Mouse (Mus musculus) T-helper 1 cell (primary cell): ENCODE measurements around the gene Ptprr.

Experiments used
- in situ Hi-C: fragments of 300-600 bp; cut with MboI, MseI; formaldehyde crosslinking; loops from one replicate; pipeline ENCODE4 v1.15.1; 2025; ENCODE audit warnings: high pct_unique_total_duplicates

Gene Ptprr

DNA sequence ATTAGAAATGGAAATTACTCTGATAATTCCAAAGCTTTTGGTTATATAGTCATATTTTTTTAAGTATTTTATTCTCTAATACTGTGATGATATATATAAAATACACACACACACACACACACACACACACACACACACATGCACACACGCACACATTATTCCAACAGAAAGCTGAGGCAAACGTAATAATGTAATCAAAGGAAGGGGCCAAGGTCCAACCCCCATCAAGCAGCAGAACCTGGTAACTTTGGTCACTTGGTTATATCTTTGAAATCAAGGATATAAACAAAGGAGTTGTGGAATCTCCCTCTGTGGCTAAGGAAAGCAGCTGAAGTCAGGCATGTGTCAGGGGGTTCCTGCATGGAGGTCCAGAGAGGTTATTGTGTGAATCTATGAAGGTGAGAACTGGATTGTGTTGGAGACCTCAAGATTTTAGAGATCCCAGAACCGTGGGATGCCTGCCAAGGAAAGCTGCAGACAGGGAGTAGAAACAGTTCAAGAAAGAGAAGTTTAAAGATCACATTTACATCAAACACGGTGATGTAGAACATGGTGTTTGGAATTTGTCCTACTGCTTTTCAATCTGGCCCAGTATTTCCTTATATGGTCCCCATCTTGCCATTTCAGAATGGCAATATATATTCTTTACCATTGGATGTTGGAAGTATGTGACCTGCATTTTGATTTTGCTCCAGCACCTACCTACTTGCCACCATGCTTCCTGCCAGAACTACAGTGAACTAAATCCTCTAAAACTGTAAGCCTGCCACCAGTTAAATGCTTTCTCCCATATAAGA, 98.1 kb downstream of the Ptprr start:
- in situ Hi-C loops, result no loop called here

GRCm38 (mm10) chr10:116117060-116117459, 99.0 kb downstream of the Ptprr start:
- in situ Hi-C loops, result no loop called here

DNA sequence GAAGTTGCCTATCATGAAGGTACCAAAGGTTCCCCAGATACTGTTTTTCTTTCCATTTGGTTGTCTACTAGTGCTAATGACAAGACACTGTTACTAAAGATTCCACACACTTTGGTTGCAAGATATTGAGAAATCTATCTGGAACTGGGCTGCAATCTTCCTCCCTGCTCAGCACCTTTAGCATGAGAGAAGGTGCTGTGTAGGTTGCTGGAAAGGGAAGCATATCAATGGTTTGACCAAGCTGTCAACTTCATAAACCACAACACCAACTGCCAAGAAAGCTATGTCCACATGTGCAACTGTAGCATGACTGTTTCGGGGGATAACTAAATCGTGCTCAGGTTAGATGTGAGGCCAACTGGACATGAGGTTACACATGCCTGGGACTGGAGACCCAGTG, 103.5 kb downstream of the Ptprr start:
- in situ Hi-C loops, result no loop called here

- in situ Hi-C loops, result no loop called here
These were observed 105.8 kb downstream of the Ptprr start for GRCm38 (mm10) chr10:116123808-116124207.

DNA sequence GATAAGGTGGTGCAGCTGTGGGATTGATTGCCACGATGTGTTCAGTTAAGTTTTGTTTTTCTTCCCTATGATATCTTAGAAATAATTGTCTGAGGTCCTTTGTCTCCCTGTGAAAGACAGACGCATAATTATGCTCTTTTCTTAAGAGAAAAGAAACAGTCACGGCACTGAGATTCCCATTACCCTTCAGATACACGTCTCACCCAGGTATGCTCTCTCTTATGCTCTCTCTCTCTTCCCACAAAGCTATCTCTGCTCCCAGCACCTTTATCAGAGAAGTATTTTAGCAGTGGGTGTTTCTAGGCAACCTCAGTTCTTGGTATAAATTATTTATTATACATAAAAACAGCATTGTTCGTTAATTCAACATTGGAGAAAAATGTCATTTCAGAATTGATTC, 107.4 kb downstream of the Ptprr start:
- in situ Hi-C loops, result no loop called here

DNA sequence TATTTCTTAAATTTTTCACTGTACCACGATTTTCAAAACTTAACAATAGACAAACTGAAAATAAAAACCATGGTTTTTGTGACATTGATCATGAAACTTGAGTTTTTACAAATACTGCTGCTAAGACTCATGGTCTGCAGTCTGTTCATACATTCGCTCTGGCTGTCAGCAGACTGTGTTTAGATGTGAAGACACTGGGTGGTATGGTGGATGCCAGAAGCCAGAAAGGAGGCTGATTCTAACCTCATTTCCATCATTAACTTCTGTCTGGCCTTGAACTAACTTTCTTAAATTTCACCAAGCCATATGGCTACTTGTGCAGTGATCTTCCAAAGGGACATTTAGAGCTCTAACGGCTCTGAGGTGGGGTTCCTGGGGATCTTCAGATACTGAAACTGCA, 112.4 kb downstream of the Ptprr start:
- in situ Hi-C loops, result no loop called here

DNA sequence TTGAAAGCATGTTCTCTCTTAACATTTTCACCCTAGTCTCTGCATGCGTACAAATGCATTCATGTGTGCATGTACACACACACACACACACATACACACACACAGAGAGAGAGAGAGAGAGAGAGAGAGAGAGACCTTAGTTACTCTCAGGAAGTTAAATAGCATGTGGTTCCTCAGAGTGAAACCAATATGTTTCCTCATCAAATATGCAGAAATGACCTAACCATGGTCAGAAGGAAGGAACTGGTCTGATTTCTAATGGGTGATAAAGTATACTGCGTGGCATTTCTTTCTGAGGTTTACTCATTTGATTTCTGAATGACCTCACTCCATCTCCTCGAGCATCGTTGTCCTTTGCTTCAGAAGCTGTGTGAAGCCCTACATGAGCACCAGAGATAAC, 113.2 kb downstream of the Ptprr start:
- in situ Hi-C loops, result no loop called here

DNA sequence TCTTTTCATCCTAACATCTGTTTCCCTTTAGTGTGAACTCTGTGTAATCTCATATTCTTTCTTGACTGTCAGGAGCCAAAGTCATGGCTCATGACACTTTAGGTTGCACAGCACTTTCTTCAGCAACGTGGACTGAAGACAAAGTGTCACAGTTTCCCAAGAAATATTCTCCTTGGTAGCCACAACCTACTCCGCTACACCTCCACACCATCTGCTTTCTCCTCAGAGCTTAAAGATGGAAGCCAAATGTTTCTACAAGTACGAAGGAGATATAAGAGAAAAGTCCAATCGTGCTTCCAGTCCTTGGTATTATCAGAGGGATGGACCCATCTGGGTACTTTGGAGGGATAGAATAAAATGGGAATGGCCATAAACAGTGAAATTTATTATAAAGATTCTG, 114.2 kb downstream of the Ptprr start:
- in situ Hi-C loops, result no loop called here

GRCm38 (mm10) chr10:116135187-116135586, 117.2 kb downstream of the Ptprr start:
- in situ Hi-C loops, result no loop called here

- in situ Hi-C loops, result no loop called here
These were observed 122.2 kb downstream of the Ptprr start for GRCm38 (mm10) chr10:116140226-116140625.

- in situ Hi-C loops, result no loop called here
These were observed 125.7 kb downstream of the Ptprr start for GRCm38 (mm10) chr10:116143684-116144083.

DNA sequence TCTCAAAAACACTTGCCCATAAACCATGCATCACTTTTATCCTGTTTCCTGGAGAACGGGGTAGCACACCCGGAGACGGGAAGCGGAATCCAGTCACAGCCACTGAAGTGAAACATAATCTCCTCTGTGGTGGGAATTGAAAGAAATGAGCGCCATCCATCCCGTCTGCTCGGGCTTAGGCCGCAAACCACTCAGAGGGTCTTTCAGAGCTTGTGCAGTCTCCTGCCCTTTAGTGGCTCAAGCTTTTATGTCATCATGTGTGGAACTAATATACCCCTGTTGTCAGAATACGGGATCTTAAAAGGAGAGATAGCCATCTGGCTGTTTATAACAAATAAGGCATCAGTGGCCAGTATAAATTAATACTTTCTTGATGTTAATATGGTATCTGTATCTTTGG, 128.1 kb downstream of the Ptprr start:
- in situ Hi-C loops, result no loop called here

GRCm38 (mm10) chr10:116154707-116155106, 136.7 kb downstream of the Ptprr start:
- in situ Hi-C loops, result no loop called here

DNA sequence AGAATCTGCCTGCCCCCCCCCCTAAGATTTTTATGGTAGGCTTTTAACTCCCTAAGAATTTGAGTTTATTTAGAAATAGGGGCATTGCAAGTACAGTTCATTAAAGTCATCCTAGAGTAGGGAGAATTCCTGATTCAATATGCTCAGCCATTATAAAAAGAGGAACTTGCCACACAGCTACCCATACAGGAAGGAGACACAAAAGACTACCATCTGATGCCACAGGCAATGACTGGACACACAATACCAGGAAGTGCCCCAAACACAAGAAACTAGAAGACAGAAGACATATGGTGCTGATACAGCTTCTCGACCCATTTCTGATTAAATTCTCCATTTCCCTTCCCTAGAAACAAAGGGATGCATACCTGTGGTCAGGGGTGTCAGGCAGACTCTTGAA, 138.7 kb downstream of the Ptprr start:
- in situ Hi-C loops, result no loop called here

DNA sequence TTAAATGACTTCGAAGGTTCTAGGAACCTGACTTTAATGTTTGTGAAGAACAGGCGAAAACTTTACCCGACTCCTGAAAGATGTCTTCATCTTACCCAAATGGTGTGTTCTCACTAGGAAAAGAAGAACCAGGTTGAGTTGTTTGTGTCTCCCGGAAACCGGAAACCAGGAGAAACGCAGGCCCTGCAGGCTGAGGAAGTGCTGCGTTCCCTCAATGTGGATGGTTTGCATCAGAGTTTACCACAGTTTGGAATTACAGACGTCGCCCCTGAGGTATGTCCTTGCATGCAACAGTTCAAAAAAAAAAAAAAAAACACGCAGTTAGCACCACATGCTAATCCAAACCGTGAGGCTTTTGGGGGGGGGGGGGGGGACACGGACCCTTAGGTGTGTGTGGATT, 144.3 kb downstream of the Ptprr start:
- in situ Hi-C loops, result no loop called here

- in situ Hi-C loops, result no loop called here
These were observed 157.4 kb downstream of the Ptprr start for GRCm38 (mm10) chr10:116175324-116175883.

DNA sequence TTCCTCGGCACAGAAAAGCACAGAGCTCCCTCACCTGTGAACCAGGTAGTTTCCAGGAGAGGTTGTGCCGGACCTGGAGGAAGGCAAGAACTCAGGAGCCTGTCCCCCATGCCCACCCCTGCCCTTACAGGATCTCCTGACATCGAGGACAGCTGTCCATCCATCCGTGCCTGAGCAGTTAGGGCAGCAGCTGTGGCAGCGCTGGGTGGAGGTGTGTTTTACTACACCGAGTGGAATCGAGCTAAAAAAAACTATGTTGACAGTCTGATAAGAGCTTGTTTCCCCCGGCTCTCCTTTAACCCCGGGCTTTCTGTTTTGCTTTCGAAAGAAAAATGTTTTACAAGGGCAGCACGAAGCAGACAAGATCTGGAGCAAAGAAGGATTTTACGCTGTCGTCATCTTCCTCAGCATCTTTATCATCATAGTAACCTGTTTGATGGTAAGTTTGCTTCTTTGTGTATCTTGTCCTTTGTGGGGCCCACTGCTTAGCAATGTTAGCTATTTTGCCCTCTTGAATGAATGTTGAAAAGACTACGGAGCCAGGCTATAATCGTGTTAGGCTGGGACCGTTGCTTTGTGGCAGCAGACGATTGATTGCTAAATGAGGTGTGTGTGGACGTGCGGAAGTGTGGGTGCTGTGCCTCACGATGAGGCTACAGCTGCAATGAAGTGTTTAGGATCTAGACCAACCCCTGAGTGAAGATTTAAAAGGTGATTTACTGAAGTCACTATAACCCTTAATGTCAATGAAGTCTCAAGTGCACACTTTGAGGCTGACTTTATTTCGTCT, 159.6 kb downstream of the Ptprr start:
- in situ Hi-C loops, result no loop called here

DNA sequence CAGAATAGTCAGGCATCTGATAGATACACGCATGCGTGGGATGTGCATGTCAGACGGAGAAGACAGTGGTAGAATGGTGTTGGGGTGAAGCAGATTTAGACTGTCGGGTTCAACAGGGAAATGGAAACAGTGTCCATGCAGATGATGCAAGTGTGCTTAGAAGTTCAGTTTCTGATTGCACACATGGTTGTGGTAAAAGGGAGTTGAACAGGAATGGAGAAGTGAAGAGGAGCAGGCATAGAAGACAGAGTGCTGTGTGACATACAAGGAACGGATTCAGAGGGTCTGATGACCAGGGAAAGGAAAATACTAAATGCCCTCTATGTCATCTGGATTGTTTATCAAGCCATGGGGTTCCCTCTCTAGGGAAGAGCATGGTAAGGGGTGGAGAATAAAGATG, 163.2 kb downstream of the Ptprr start:
- in situ Hi-C loops, result loop anchor here (10.0 kb wide), 1 partner anchor 686 kb away; no protein-coding TSS in a partner anchor

DNA sequence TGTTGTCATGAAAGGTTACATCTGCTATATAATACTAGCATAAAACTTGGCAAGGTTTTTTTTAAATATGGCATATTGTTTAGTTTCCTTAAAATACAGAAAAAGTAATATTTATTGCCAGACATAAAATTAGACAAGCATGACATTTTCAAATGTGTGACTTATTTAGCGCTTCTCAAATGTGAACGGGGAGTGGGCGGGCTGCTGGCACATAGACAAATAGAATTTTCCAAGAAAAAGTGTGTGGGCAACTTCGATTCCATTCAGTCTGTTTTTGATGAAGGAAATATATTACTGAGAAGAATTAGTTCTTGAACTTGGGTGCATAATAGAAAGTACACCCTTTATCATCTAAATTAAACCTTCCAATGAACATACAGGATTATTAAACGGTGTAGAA, 164.2 kb downstream of the Ptprr start:
- in situ Hi-C loops, result loop anchor here (10.0 kb wide), 1 partner anchor 687 kb away; no protein-coding TSS in a partner anchor

GRCm38 (mm10) chr10:116183258-116183657, 165.2 kb downstream of the Ptprr start:
- in situ Hi-C loops, result loop anchor here (10.0 kb wide), 1 partner anchor 688 kb away; no protein-coding TSS in a partner anchor

DNA sequence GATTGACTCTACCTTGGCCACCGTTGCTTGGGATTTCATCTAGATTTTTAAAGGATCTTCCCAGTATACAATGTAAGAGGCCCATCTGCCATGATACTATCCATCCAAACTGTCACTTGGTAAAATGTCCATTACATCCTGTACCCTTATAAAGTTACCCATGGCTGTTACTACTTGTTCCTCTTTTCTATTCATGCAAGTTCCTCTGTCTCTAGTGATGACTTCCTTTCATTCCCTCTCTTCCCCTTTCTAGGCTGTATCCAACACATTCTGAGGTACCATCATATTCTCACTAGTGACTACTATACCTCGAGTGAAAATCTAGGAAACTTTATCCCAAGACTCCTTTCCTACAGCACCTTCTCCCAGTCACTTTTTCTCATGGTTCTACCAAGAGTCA, 173.7 kb downstream of the Ptprr start:
- in situ Hi-C loops, result no loop called here

GRCm38 (mm10) chr10:116192293-116192692, 174.3 kb downstream of the Ptprr start:
- in situ Hi-C loops, result no loop called here

GRCm38 (mm10) chr10:116194409-116194808, 176.4 kb downstream of the Ptprr start:
- in situ Hi-C loops, result no loop called here
